Comparison of ENCODE assay signal across 7 mouse cellular contexts in the genomic region with DNA sequence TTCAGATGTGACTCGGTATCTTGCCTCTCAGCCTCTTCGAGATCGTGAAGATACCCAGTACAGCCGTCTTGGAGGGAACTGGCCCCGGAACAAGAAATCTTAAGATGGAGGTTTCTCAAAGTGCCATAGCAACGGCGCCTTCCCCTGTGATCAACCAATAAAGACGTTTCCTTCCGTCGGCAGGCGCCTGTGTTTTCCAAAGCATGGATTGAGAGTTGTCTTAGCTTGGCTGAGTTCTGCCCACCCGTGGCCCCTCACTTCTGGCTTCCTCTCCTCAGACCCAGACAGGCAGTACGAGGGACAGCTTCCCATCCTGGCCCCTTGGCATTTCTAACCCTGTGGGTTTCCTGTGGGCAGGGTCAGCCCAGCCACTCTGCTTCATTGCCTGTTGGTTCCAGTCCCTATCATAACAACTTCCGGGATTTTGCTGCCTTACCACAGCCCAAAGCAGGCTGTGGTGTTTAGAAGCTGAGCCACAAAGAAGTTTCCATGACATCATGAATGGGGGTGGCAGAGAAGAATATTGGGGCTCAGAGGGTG. TPM values are rescaled to one million over a fixed set of nuclear protein-coding genes. Genes with fewer than 3 reads are reported as not detected.
DNase-seq lines count a peak whose midpoint lies in the region; ATAC-seq lines count a peak whose summit lies in the region.

No protein-coding gene starts in this region.

- peak; percentile 98 for ATAC-seq in hematopoietic stem cell, adult 5-6 weeks (replicated peaks in 1 of 2; ENCODE audit: insufficient read depth in 1 of 2, low FRiP score in 2 of 2, low TSS enrichment in 1 of 2, low read depth in 1 of 2, poor library complexity in 2 of 2, severe bottlenecking in 2 of 2)
- ATAC-seq in megakaryocyte-erythroid progenitor cell, adult 5-6 weeks (replicated peaks; ENCODE audit: low FRiP score, low TSS enrichment, poor library complexity, severe bottlenecking): peak; percentile 83
- no peak for ATAC-seq in neural tube, embryonic 15.5 days (ENCODE audit: low FRiP score)

- no peaks in the 10 kb centered on the region for H3K27me3 ChIP-seq in hindbrain, embryonic 10.5 days (ENCODE audit: insufficient read depth, poor library complexity, severe bottlenecking)
- H3K27me3 ChIP-seq in neural tube, embryonic 15.5 days (replicated peaks): 0 out of 2 replicates have a peak, but pooled peaks cover 7% of the 10 kb centered on the region

- 65% methylated on average over 14 of the region's 14 CpGs for WGBS in hindbrain, embryonic 10.5 days
- WGBS in neural tube, embryonic 15.5 days: 57% methylated on average over 14 of the region's 14 CpGs

- H3K4me1 ChIP-seq in hindbrain, embryonic 10.5 days (replicated peaks): 0 out of 2 replicates have a peak, but pooled peaks cover 6% of the 10 kb centered on the region
- no peaks in the 10 kb centered on the region for H3K4me1 ChIP-seq in neural tube, embryonic 15.5 days

- no peaks in the 10 kb centered on the region for H3K36me3 ChIP-seq in hindbrain, embryonic 10.5 days
- no peaks in the 10 kb centered on the region for H3K36me3 ChIP-seq in neural tube, embryonic 15.5 days

- H3K9me3 ChIP-seq in hindbrain, embryonic 10.5 days: no peaks in the 10 kb centered on the region
- H3K9me3 ChIP-seq in neural tube, embryonic 15.5 days (replicated peaks): no peaks in the 10 kb centered on the region

- DNase-seq in CD4-positive, CD25-positive, alpha-beta regulatory T cell, adult 2 months (ENCODE audit: low read depth, low spot score): peak; percentile 96
- peak; percentile 59 for DNase-seq in R1 (ENCODE audit: low read depth, low spot score)
- DNase-seq in hindbrain, embryonic 10.5 days (ENCODE audit: low spot score): no peak
- no peak for DNase-seq in cerebellum, adult 11-12 months

- H3K9ac ChIP-seq in neural tube, embryonic 15.5 days (replicated peaks): no peak overlapping the region

- H3K4me3 ChIP-seq in hindbrain, embryonic 10.5 days: no peak overlapping the region
- H3K4me3 ChIP-seq in neural tube, embryonic 15.5 days (replicated peaks): no peak overlapping the region

- no peak overlapping the region for H3K4me2 ChIP-seq in neural tube, embryonic 15.5 days

- H3K27ac ChIP-seq in hindbrain, embryonic 10.5 days: no peak overlapping the region
- no peak overlapping the region for H3K27ac ChIP-seq in neural tube, embryonic 15.5 days (replicated peaks)

RNA-seq across cellular contexts. Expression of a gene that starts 4.7 kb away (rescaled TPM):
- 0.19 TPM in 1 of 2 replicates, not detected in the other for total RNA-seq in hematopoietic stem cell, adult 5-6 weeks (2017)
- total RNA-seq in megakaryocyte-erythroid progenitor cell, adult 5-6 weeks (2014; fragmentation: Nextera tagmentation): 5.5 and 24.0 TPM in 2 replicates
- not detected in 2 replicates for total RNA-seq in megakaryocyte-erythroid progenitor cell, adult 5-6 weeks (2017)
- not detected in 2 replicates for polyA plus RNA-seq in hindbrain, embryonic 10.5 days (2016; fragmentation: Nextera tagmentation; extraction: Ambion mirVana)
- 31.2 TPM in 1 of 2 replicates, not detected in the other for polyA plus RNA-seq in neural tube, embryonic 15.5 days (2015; fragmentation: Nextera tagmentation; extraction: Ambion mirVana)

RNA-seq across cellular contexts. Expression of a gene that starts 6.1 kb away (rescaled TPM):
- total RNA-seq in hematopoietic stem cell, adult 5-6 weeks (2017): 7.8 and 9.3 TPM in 2 replicates
- 2.3 and 17.7 TPM in 2 replicates for total RNA-seq in megakaryocyte-erythroid progenitor cell, adult 5-6 weeks (2014; fragmentation: Nextera tagmentation)
- 2.6 and 14.6 TPM in 2 replicates for total RNA-seq in megakaryocyte-erythroid progenitor cell, adult 5-6 weeks (2017)
- 0.31 TPM in 1 of 2 replicates, not detected in the other for polyA plus RNA-seq in hindbrain, embryonic 10.5 days (2016; fragmentation: Nextera tagmentation; extraction: Ambion mirVana)
- 114 TPM in 1 of 2 replicates, not detected in the other for polyA plus RNA-seq in neural tube, embryonic 15.5 days (2015; fragmentation: Nextera tagmentation; extraction: Ambion mirVana)

RNA-seq across cellular contexts. Expression of a gene that starts 20.9 kb away (rescaled TPM):
- total RNA-seq in hematopoietic stem cell, adult 5-6 weeks (2017): 29.6 and 39.3 TPM in 2 replicates
- total RNA-seq in megakaryocyte-erythroid progenitor cell, adult 5-6 weeks (2014; fragmentation: Nextera tagmentation): 58.0 and 64.3 TPM in 2 replicates
- total RNA-seq in megakaryocyte-erythroid progenitor cell, adult 5-6 weeks (2017): 40.6 and 50.2 TPM in 2 replicates
- polyA plus RNA-seq in hindbrain, embryonic 10.5 days (2016; fragmentation: Nextera tagmentation; extraction: Ambion mirVana): 22.7 and 25.0 TPM in 2 replicates
- polyA plus RNA-seq in neural tube, embryonic 15.5 days (2015; fragmentation: Nextera tagmentation; extraction: Ambion mirVana): 31.8 and 34.2 TPM in 2 replicates

RNA-seq across cellular contexts. Expression of a gene that starts 23.1 kb away (rescaled TPM):
- total RNA-seq in hematopoietic stem cell, adult 5-6 weeks (2017): 0.20 TPM in 1 of 2 replicates, not detected in the other
- total RNA-seq in megakaryocyte-erythroid progenitor cell, adult 5-6 weeks (2014; fragmentation: Nextera tagmentation): 10.5 and 20.5 TPM in 2 replicates
- total RNA-seq in megakaryocyte-erythroid progenitor cell, adult 5-6 weeks (2017): not detected in 2 replicates
- polyA plus RNA-seq in hindbrain, embryonic 10.5 days (2016; fragmentation: Nextera tagmentation; extraction: Ambion mirVana): not detected in 2 replicates
- 0.19 and 57.9 TPM in 2 replicates for polyA plus RNA-seq in neural tube, embryonic 15.5 days (2015; fragmentation: Nextera tagmentation; extraction: Ambion mirVana)

RNA-seq across cellular contexts. Expression of a gene that starts 53.3 kb away (rescaled TPM):
- total RNA-seq in hematopoietic stem cell, adult 5-6 weeks (2017): 0.31 and 3.3 TPM in 2 replicates
- total RNA-seq in megakaryocyte-erythroid progenitor cell, adult 5-6 weeks (2014; fragmentation: Nextera tagmentation): 0.77 TPM in 1 of 2 replicates, not detected in the other
- not detected in 2 replicates for total RNA-seq in megakaryocyte-erythroid progenitor cell, adult 5-6 weeks (2017)
- polyA plus RNA-seq in hindbrain, embryonic 10.5 days (2016; fragmentation: Nextera tagmentation; extraction: Ambion mirVana): 2.8 and 4.3 TPM in 2 replicates
- polyA plus RNA-seq in neural tube, embryonic 15.5 days (2015; fragmentation: Nextera tagmentation; extraction: Ambion mirVana): 0.77 and 8.6 TPM in 2 replicates

Comparison
In these comparisons a context has a peak if more than half of its experiments do, and no peak if none do; other contexts are left out.
1. DNase-seq: peak in CD4-positive, CD25-positive, alpha-beta regulatory T cell, adult 2 months (single experiment) and R1 (single experiment); none in hindbrain, embryonic 10.5 days (single experiment) and cerebellum, adult 11-12 months (single experiment).